Mouse (Mus musculus): ENCODE data around the gene Ezr. TPM values are rescaled to one million over a fixed set of nuclear protein-coding genes. Genes with fewer than 3 reads are reported as not detected.
A peak's percentile ranks its signal among the peaks of the same experiment; 100 is the strongest.

Ezr gene
- polyA plus RNA-seq, 1 experiment = 63.0 TPM

- DNase-seq (ENCODE audit: low read depth in 1 of 2, low spot score in 2 of 2) = peak in 1 of 2 experiments; percentile 38
These were observed 35.9 kb downstream of the Ezr start for GRCm38 (mm10) chr17:6746452-6747231.

GRCm38 (mm10) chr17:6745975-6746374 lies 36.6 kb downstream of the Ezr start:
- no peak for TF ChIP-seq POLR2A (IDR thresholded peaks at IDR 0.05; ENCODE audit: low read depth, low read length)
- TF ChIP-seq CTCF (IDR thresholded peaks at IDR 0.05; ENCODE audit: extremely low read depth, insufficient read depth, insufficient read length, insufficient replicate concordance) = no peak
- Histone ChIP-seq H3K27me3 (ENCODE audit: control insufficient read depth, insufficient read depth, low read length) (no peaks in the 10 kb centered on the region), H3K36me3 (ENCODE audit: control insufficient read depth, insufficient read depth, low read length) (peaks cover 65% of the 10 kb centered on the region), H3K4me1 (ENCODE audit: control insufficient read depth, insufficient read depth, insufficient read length) (peaks cover 24% of the 10 kb centered on the region; the same call in 1 of the 2 replicates), H3K4me3 (ENCODE audit: extremely low read depth, insufficient read depth, insufficient read length) (no peak overlapping the region), H3K27ac (ENCODE audit: insufficient read depth, low read length) (peak overlapping the region; percentile 20; the same call in 1 of the 2 replicates)
- no peak for DNase-seq (ENCODE audit: low read depth in 1 of 2, low spot score in 2 of 2)
- 68% methylated on average over 9 of the region's 9 CpGs for WGBS

More at GRCm38 (mm10) chr17:6746452-6747231, 35.9 kb downstream of the Ezr start:
- H3K27me3 ChIP-seq (ENCODE audit: control insufficient read depth, insufficient read depth, low read length) = no peaks in the 10 kb centered on the region
- peaks cover 24% of the 10 kb centered on the region; the same call in 1 of the 2 replicates for H3K4me1 ChIP-seq (ENCODE audit: control insufficient read depth, insufficient read depth, insufficient read length)
- no peak overlapping the region for H3K4me3 ChIP-seq (ENCODE audit: extremely low read depth, insufficient read depth, insufficient read length)
- H3K36me3 ChIP-seq (ENCODE audit: control insufficient read depth, insufficient read depth, low read length) = peaks cover 65% of the 10 kb centered on the region
- H3K27ac ChIP-seq (ENCODE audit: insufficient read depth, low read length) = peak overlapping the region; percentile 27; the same call in 1 of the 2 replicates
- TF ChIP-seq CTCF (IDR thresholded peaks at IDR 0.05; ENCODE audit: extremely low read depth, insufficient read depth, insufficient read length, insufficient replicate concordance) (no peak), POLR2A (IDR thresholded peaks at IDR 0.05; ENCODE audit: low read depth, low read length) (no peak)
- WGBS = 35% methylated on average over 9 of the region's 9 CpGs

- peak overlapping the region; percentile 20 for H3K27ac ChIP-seq (ENCODE audit: insufficient read depth, low read length)
- H3K4me3 ChIP-seq (ENCODE audit: extremely low read depth, insufficient read depth, insufficient read length) = no peak overlapping the region
- H3K27me3 ChIP-seq (ENCODE audit: control insufficient read depth, insufficient read depth, low read length) = no peaks in the 10 kb centered on the region
- 58% methylated on average over 5 of the region's 5 CpGs for WGBS
- H3K4me1 ChIP-seq (ENCODE audit: control insufficient read depth, insufficient read depth, insufficient read length) = peaks cover 24% of the 10 kb centered on the region; the same call in 1 of the 2 replicates
- DNase-seq (ENCODE audit: low read depth in 1 of 2, low spot score in 2 of 2) = no peak
- TF ChIP-seq CTCF (IDR thresholded peaks at IDR 0.05; ENCODE audit: extremely low read depth, insufficient read depth, insufficient read length, insufficient replicate concordance) (no peak), POLR2A (IDR thresholded peaks at IDR 0.05; ENCODE audit: low read depth, low read length) (no peak)
- H3K36me3 ChIP-seq (ENCODE audit: control insufficient read depth, insufficient read depth, low read length) = peaks cover 66% of the 10 kb centered on the region
These were observed 37.1 kb downstream of the Ezr start for GRCm38 (mm10) chr17:6745503-6745902.

- DNase-seq (ENCODE audit: low read depth in 1 of 2, low spot score in 2 of 2) = no peak
- no peak overlapping the region; the same call in 1 of the 2 replicates for H3K27ac ChIP-seq (ENCODE audit: insufficient read depth, low read length)
- H3K4me1 ChIP-seq (ENCODE audit: control insufficient read depth, insufficient read depth, insufficient read length) = peaks cover 24% of the 10 kb centered on the region; the same call in 1 of the 2 replicates
- no peak overlapping the region for H3K4me3 ChIP-seq (ENCODE audit: extremely low read depth, insufficient read depth, insufficient read length)
- no peaks in the 10 kb centered on the region for H3K27me3 ChIP-seq (ENCODE audit: control insufficient read depth, insufficient read depth, low read length)
- TF ChIP-seq POLR2A (IDR thresholded peaks at IDR 0.05; ENCODE audit: low read depth, low read length) (no peak), CTCF (IDR thresholded peaks at IDR 0.05; ENCODE audit: extremely low read depth, insufficient read depth, insufficient read length, insufficient replicate concordance) (no peak)
- WGBS = 91% methylated on average over 14 of the region's 14 CpGs
- peaks cover 68% of the 10 kb centered on the region for H3K36me3 ChIP-seq (ENCODE audit: control insufficient read depth, insufficient read depth, low read length)
These were observed 37.7 kb downstream of the Ezr start for GRCm38 (mm10) chr17:6744871-6745270.

- TF ChIP-seq POLR2A (IDR thresholded peaks at IDR 0.05; ENCODE audit: low read depth, low read length) (no peak), CTCF (IDR thresholded peaks at IDR 0.05; ENCODE audit: extremely low read depth, insufficient read depth, insufficient read length, insufficient replicate concordance) (no peak)
- H3K27me3 ChIP-seq (ENCODE audit: control insufficient read depth, insufficient read depth, low read length) = no peaks in the 10 kb centered on the region
- H3K27ac ChIP-seq (ENCODE audit: insufficient read depth, low read length) = peak overlapping the region; percentile 28
- 44% methylated on average over 9 of the region's 9 CpGs for WGBS
- DNase-seq (ENCODE audit: low read depth in 1 of 2, low spot score in 2 of 2) = no peak
- no peak overlapping the region for H3K4me3 ChIP-seq (ENCODE audit: extremely low read depth, insufficient read depth, insufficient read length)
- peaks cover 70% of the 10 kb centered on the region for H3K36me3 ChIP-seq (ENCODE audit: control insufficient read depth, insufficient read depth, low read length)
- H3K4me1 ChIP-seq (ENCODE audit: control insufficient read depth, insufficient read depth, insufficient read length) = peaks cover 24% of the 10 kb centered on the region; the same call in 1 of the 2 replicates
These were observed 38.2 kb downstream of the Ezr start for GRCm38 (mm10) chr17:6744366-6744765.

GRCm38 (mm10) chr17:6743787-6744239 lies 38.8 kb downstream of the Ezr start:
- 11% methylated on average over 11 of the region's 11 CpGs for WGBS
- Histone ChIP-seq H3K36me3 (ENCODE audit: control insufficient read depth, insufficient read depth, low read length) (peaks cover 70% of the 10 kb centered on the region), H3K27ac (ENCODE audit: insufficient read depth, low read length) (peak overlapping the region; percentile 28), H3K27me3 (ENCODE audit: control insufficient read depth, insufficient read depth, low read length) (no peaks in the 10 kb centered on the region), H3K4me3 (ENCODE audit: extremely low read depth, insufficient read depth, insufficient read length) (no peak overlapping the region), H3K4me1 (ENCODE audit: control insufficient read depth, insufficient read depth, insufficient read length) (peaks cover 24% of the 10 kb centered on the region; the same call in 1 of the 2 replicates)
- DNase-seq (ENCODE audit: low read depth in 1 of 2, low spot score in 2 of 2) = peak; percentile 31 to 41
- no peak for TF ChIP-seq POLR2A (IDR thresholded peaks at IDR 0.05; ENCODE audit: low read depth, low read length)
- TF ChIP-seq CTCF (IDR thresholded peaks at IDR 0.05; ENCODE audit: extremely low read depth, insufficient read depth, insufficient read length, insufficient replicate concordance) = no peak
